Mouse (Mus musculus) large intestine, adult 2 months (tissue): ENCODE measurements around the gene Celf5. TPM values are rescaled to one million over a fixed set of nuclear protein-coding genes. Genes with fewer than 3 reads are reported as not detected.
A peak's percentile ranks its signal among the peaks of the same experiment; 100 is the strongest.
"Not testable (repeated sequence)": the region's sequence is repeated elsewhere in the genome, so short reads cannot be mapped to it uniquely, and the experiment has no call there.

Experiments
- DNase-seq: peaks from one replicate; pipeline ENCODE4 v3.0.0-alpha.2; 2012; ENCODE audit warnings: low read depth, low spot score
- WGBS: fragments of 180-500 bp; shearing (Covaris S2); methylation state at CpG from one replicate; pipeline ENCODE4 v1.1.7; 2018; 5-methylcytosine and 5-hydroxymethylcytosine counted together
- polyA plus RNA-seq: library from polyadenylated mRNA; depleted of rRNA; stranded (reverse); fragments of >200 nt; gene quantifications from 2 replicates; pipeline ENCODE4 v1.2.3, GENCODE M21; 2012

Gene Celf5
- polyA plus RNA-seq, 1 experiment = 2.3 TPM

- no peak for DNase-seq
- WGBS = 53% methylated on average over 6 of the region's 6 CpGs
These were observed 24.2 kb downstream of the Celf5 start for GRCm38 (mm10) chr10:81458267-81458666.

GRCm38 (mm10) chr10:81457624-81458023 lies 24.9 kb downstream of the Celf5 start:
- WGBS = 84% methylated on average over 8 of the region's 8 CpGs
- DNase-seq = no peak

- DNase-seq = no peak
- WGBS = 27% methylated on average over 12 of the region's 12 CpGs
These were observed 25.4 kb downstream of the Celf5 start for GRCm38 (mm10) chr10:81456983-81457563.

GRCm38 (mm10) chr10:81455181-81455895 lies 27.2 kb downstream of the Celf5 start, which contains the start of gene Nfic:
Nfic (minus strand) TSS chr10:81455635.
- DNase-seq = no peak
- 60% methylated on average over 28 of the region's 28 CpGs for WGBS

- no peak for DNase-seq
- WGBS = 55% methylated on average over 2 of the region's 2 CpGs
These were observed 28.4 kb downstream of the Celf5 start for GRCm38 (mm10) chr10:81454106-81454505.

GRCm38 (mm10) chr10:81452947-81453288 lies 29.6 kb downstream of the Celf5 start:
- 2% methylated on average over 14 of the region's 14 CpGs for WGBS
- DNase-seq = no peak

DNA sequence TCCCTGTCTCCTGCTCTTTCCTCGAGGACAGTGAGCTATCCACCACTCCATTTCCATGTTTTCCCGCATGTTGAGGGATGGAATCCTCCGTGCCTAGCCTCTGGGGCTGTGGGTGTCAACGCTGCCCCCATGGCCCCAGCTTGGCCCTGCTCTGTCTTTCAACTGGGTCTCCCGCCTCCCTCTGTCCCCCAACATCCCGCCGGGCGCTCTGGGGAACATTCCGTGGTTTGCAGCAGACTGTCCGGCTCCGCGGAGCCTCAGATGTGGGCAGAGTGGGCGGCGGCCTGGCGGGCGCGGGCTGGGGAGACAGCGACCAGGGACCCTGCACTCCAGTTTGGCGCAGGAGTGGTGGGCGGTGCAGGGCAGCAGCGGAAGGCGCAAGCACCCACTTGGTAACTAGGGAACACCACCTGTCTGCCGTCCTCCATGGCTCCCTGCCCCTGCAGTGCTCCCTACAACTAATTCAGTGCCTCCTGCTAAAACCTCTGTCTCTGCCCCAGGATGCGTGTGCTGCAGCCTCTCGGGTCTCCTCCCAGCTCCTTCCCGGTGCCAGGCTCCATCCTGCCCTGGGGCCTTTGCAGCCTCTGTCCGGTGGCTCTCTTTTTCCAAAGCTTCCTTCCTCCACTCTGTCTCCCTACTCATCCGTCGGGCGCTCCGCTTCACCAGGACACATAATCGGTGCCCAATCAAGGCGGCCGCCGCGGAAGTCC lies 30.1 kb downstream of the Celf5 start:
- WGBS = 11% methylated on average over 36 of the region's 36 CpGs
- no peak for DNase-seq

DNA sequence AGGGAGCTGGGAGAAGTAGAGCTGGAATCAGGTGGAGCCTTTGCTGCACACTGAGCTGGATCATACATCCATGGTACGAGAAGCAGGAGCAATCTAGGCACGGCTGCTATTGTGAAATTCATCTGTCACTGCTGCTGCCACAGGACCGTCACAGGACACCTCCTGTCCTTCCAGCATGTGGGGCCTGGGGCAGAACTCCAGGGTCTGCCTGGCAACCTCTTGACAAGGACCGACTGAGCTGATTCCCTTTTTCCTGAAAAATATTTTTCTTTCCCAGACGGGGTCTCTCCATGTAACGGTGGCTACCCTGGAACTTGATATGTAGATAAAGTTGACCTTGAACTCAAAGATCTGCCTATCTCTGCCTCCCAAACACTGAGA lies 31.2 kb downstream of the Celf5 start:
- 43% methylated on average over 6 of the region's 6 CpGs for WGBS
- no peak for DNase-seq

DNA sequence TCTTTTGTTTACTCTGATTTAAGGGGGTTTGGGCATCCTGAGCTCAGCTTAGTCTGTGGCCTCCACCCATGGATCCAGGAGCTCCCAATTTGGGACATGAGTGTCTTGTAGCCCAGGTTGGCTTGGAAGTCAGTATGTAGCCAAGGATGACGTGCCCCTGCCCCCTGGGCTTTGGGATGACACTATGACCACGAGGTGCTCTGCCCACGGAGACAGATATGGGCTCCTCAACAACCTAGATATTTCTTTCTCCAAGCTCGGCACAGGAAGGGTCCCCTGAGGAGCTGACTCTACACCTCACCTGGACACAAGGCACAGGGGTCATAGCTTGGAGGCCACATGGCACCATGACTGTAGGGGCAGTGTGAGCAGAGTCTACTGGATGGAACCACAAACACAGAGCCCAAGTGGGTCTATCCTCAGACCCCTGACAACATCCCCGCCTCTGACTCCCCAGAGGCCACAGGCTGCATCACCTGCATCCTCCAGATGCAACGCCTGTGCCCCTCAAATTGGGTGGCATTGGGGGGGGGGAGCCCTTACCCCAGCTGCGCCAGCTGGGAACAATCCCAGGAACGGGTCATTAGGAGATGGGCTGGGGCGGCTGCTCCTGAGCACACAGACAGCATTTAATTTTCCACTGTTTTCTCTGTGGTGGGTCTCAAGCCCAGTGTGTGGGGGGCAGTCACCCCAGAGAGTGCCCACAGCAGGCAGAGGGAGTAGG lies 31.7 kb downstream of the Celf5 start:
- DNase-seq = no peak
- WGBS = 54% methylated on average over 9 of the region's 9 CpGs

GRCm38 (mm10) chr10:81450140-81450539 lies 32.4 kb downstream of the Celf5 start:
- 2% methylated on average over 7 of the region's 7 CpGs for WGBS
- DNase-seq = no peak

GRCm38 (mm10) chr10:81445516-81445915 lies 37.0 kb downstream of the Celf5 start:
- not testable (repeated sequence) for DNase-seq
- 18% methylated on average over 2 of the region's 2 CpGs for WGBS

GRCm38 (mm10) chr10:81441019-81441418 lies 41.5 kb downstream of the Celf5 start:
- no peak for DNase-seq

DNA sequence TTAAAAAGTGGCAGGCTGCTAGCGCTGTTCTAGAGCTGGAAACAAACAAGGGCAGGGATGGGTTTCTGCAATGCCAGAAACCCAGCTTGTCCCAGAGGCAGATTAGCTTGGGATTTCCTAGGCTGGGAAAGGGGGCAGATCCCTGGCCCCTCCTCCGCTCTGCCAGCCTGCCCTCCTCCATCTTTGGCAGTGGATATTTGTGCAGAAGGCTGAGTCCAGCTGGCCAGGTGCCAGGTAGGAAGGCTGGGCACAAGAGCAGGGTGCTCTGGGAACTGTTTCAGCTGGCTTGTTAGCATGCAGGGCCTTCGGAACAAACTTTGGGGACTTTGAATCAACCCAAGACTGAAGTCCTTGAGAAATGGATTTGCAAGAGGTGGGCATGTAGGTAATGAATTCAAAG lies 47.1 kb downstream of the Celf5 start:
- 26% methylated on average over 3 of the region's 3 CpGs for WGBS
- no peak for DNase-seq

- WGBS = 29% methylated on average over 15 of the region's 15 CpGs
- no peak for DNase-seq
These were observed 47.9 kb downstream of the Celf5 start for GRCm38 (mm10) chr10:81434361-81435263.

DNA sequence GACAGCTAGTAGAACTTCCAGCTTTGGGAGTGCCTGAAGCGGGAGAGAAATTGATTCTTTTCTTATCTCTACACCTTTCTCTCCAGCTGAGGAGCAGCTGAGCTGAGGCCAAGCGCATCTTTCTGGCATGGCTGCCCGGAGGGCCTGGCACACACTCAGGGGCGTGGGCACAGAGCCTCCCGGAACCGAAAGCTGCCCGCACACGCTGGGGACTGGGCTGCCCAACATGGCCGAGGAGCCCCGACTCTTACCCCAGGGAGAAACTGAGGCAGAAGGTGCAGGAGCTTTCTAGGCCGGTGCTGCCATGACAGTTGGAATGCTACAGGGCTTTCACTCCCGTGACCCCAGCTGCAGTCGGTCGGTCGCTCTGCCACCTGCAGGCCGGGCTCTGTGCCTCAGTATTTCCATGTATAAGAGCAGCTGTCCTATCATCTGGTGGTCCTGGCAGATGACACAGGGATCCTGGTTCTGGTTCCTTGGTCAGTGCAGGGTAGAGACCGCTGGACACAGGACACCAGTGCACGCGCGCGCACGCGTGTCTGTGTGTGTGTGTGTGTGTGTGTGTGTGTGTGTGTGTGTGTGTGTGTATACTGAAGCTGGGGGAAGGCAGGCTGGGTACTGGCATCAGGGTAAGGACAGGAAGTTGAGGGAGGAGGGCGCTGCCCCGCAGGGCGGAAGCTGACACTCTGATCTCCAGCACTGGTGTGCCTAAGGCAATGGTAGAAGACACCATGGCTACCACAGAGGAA lies 48.8 kb downstream of the Celf5 start:
- no peak for DNase-seq
- WGBS = 55% methylated on average over 26 of the region's 26 CpGs

GRCm38 (mm10) chr10:81432868-81433262 lies 49.6 kb downstream of the Celf5 start:
- DNase-seq = peak; percentile 95
- WGBS = 1% methylated on average over 17 of the region's 17 CpGs

GRCm38 (mm10) chr10:81432169-81432867 lies 50.2 kb downstream of the Celf5 start:
- DNase-seq = no peak
- WGBS = 51% methylated on average over 21 of the region's 21 CpGs

DNA sequence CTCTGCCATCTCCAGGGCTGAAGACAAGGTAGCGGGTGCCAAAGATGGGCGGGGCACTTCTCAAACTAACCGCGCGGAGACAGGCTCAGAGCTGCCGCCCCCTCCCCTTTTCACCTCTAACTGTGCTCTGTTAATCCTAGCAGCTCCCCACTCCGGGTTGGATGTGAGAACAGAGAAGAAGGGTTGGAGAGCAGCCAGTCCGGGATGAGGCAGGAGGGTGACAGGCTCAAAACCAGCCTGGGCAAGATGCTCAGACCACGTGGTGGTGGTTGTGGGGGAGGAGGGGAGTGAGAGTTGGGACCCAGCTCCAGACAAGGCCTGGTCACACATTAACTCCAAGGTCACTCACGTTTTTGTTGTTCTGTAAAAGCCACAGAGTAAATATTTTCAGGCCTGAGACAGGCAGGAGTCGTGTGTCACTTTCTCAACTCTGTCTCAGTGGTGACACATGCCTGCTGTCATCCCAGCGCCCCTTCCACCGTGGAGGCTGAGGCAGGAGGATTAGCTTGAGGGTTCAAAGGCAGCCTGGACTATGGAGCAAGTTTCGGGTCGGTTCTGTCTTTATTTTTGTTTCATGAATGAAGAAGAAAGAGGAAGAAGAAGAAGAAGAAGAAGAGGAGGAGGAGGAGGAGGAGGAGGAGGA lies 50.9 kb downstream of the Celf5 start:
- no peak for DNase-seq
- 10% methylated on average over 15 of the region's 15 CpGs for WGBS
